Mouse (Mus musculus) limb, embryonic 11.5 days (tissue): Measurements from ENCODE around the gene Anks1. TPM values are rescaled to one million over a fixed set of nuclear protein-coding genes. Genes with fewer than 3 reads are reported as not detected.

Experiments used
- ATAC-seq: fragments of 200-750 bp; cut with Nextera tagmentation; 2 replicates; pipeline ENCODE4 v1.8.0; 2017; ENCODE audit warnings: low read depth; ENCODE audit not compliant: insufficient number of reproducible peaks, low FRiP score, low TSS enrichment
- DNase-seq: peaks from one replicate; pipeline ENCODE4 v3.0.0-alpha.2; 2015; ENCODE audit warnings: low spot score
- H3K27ac ChIP-seq: fragments of 300-500 bp; sonication (generic); replicated peaks from 2 replicates; pipeline ENCODE4 v1.5.1; 2014; ENCODE audit warnings: low read depth, mild to moderate bottlenecking, low read length
- H3K27me3 ChIP-seq: fragments of 300-500 bp; sonication (generic); 2 replicates; pipeline ENCODE4 v1.6.1; 2014; ENCODE audit warnings: mild to moderate bottlenecking, low read length, mixed read lengths; ENCODE audit not compliant: control insufficient read depth, insufficient read depth
- H3K36me3 ChIP-seq: fragments of 300-500 bp; sonication (generic); 2 replicates; pipeline ENCODE4 v1.6.1; 2014; ENCODE audit warnings: mild to moderate bottlenecking, low read length, moderate library complexity, mixed read lengths; ENCODE audit not compliant: control insufficient read depth, insufficient read depth
- H3K4me1 ChIP-seq: fragments of 300-500 bp; sonication (generic); 2 replicates; pipeline ENCODE4 v1.6.1; 2014; ENCODE audit warnings: low read length, mixed read lengths; ENCODE audit not compliant: control insufficient read depth, insufficient read depth
- H3K4me2 ChIP-seq: fragments of 300-500 bp; sonication (generic); 2 replicates; pipeline ENCODE4 v1.6.1; 2014; ENCODE audit warnings: low read depth, mild to moderate bottlenecking, moderate library complexity; ENCODE audit not compliant: severe bottlenecking
- H3K4me3 ChIP-seq: fragments of 300-500 bp; sonication (generic); 2 replicates; pipeline ENCODE4 v1.5.1; 2014; ENCODE audit warnings: low read depth, low read length
- H3K9ac ChIP-seq: fragments of 300-500 bp; sonication (generic); 2 replicates; pipeline ENCODE4 v1.6.1; 2014; ENCODE audit warnings: mild to moderate bottlenecking, low read length
- H3K9me3 ChIP-seq: fragments of 300-500 bp; sonication (generic); 2 replicates; pipeline ENCODE4 v1.6.1; 2016; ENCODE audit warnings: low read length; ENCODE audit not compliant: control insufficient read depth
- WGBS: fragments of 180-500 bp; shearing (Covaris S2); extraction: QIAGEN DNeasy Blood & Tissue Kit; methylation state at CpG from one replicate; pipeline ENCODE4 v1.1.7; 2014; 5-methylcytosine and 5-hydroxymethylcytosine counted together
- polyA plus RNA-seq: library from polyadenylated mRNA; unstranded; fragments of >200 nt; fragmentation: Nextera tagmentation; extraction: Ambion mirVana; gene quantifications from 2 replicates; pipeline ENCODE4 v1.2.1, GENCODE M21; 2014

The Anks1 gene
- polyA plus RNA-seq, 1 experiment from 2014 or later = 12.1 TPM

DNA sequence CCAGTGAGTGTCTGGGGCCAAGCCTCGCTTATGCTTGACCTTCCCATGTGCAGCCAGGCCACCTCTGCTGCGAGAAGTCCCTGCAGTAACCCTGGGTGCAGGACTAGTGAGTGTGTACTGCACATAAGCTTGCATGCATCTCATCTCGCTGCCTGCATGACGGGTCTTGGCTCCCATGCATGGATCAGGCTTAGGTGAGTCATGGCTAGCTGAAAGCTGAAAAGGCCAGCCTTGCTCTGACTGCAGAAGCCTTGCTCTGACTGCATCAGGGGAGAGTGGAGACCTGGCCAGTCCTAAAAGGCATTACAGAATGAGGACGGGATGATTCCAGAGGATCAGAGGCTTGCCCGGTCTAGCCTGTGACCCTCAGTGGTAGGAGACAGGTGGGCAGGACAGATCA is 118.1 kb downstream of the Anks1 start:
- 94% methylated on average over 6 of the region's 6 CpGs for WGBS
- peaks cover 37% of the 10 kb centered on the region for H3K4me1 ChIP-seq
- H3K36me3 ChIP-seq = no peaks in the 10 kb centered on the region; the same call in 1 of the 2 replicates
- H3K9ac ChIP-seq = no peak overlapping the region
- ATAC-seq = no peak
- H3K27ac ChIP-seq = no peak overlapping the region
- no peak overlapping the region for H3K4me3 ChIP-seq
- no peak overlapping the region for H3K4me2 ChIP-seq
- no peak for DNase-seq
- no peaks in the 10 kb centered on the region; the same call in 1 of the 2 replicates for H3K27me3 ChIP-seq
- no peaks in the 10 kb centered on the region for H3K9me3 ChIP-seq

DNA sequence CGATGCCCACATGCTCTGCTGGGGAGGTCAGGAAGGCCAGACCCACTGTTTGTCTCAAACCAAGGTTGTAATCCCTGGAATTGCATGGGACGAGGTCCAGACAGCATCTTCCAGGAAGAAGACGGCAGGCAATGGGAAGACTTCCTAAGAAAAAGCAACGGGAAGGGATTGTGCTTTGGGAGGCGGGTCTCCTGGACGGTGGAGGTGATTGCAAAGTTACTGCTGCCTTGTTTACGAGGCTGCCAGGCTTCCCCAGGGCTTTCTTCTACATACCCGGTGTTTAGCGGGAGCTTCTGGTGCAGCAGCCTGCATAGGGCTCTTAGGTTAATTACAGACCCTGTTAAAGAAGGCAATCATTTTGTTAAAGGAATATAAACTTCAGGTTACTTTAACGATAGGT is 119.1 kb downstream of the Anks1 start:
- no peak overlapping the region for H3K27ac ChIP-seq

DNA sequence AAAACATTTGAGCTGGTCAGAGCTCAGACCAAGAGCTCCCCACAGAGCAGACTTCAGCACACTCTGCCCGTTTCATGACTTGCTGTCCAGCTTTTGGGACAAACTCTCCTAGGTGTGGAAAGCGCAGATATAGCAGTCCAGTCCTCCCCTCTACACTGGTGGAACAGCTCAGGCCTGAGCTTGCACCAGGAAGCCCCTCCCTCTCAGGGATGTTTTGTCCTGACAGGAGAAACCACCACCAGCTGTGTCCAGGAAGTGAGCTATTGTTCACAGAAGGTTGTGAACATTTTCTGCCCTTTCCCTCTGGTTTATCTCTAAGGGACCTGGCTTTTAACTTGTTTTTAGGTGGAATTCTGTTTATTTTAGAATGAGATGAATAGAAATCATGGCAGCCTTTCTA is 120.2 kb downstream of the Anks1 start:
- no peaks in the 10 kb centered on the region for H3K9me3 ChIP-seq
- WGBS = 60% methylated on average over 2 of the region's 2 CpGs
- no peak overlapping the region for H3K4me2 ChIP-seq
- no peaks in the 10 kb centered on the region; the same call in 1 of the 2 replicates for H3K27me3 ChIP-seq
- peak; percentile 34 for DNase-seq
- 0 out of 2 replicates have a peak overlapping the region, but pooled peaks have one; percentile 7 for H3K9ac ChIP-seq
- H3K27ac ChIP-seq = no peak overlapping the region
- no peaks in the 10 kb centered on the region; the same call in 1 of the 2 replicates for H3K36me3 ChIP-seq
- peaks cover 30% of the 10 kb centered on the region for H3K4me1 ChIP-seq
- H3K4me3 ChIP-seq = no peak overlapping the region
- ATAC-seq = no peak

More for the DNA sequence above, 119.1 kb downstream of the Anks1 start:
- ATAC-seq (no peak), DNase-seq (peak; percentile 55)
- Histone ChIP-seq H3K9me3 (no peaks in the 10 kb centered on the region), H3K4me3 (no peak overlapping the region), H3K4me1 (peaks cover 30% of the 10 kb centered on the region), H3K9ac (no peak overlapping the region), H3K4me2 (no peak overlapping the region), H3K36me3 (no peaks in the 10 kb centered on the region; the same call in 1 of the 2 replicates), H3K27me3 (no peaks in the 10 kb centered on the region; the same call in 1 of the 2 replicates)
- WGBS = 20% methylated on average over 10 of the region's 10 CpGs

DNA sequence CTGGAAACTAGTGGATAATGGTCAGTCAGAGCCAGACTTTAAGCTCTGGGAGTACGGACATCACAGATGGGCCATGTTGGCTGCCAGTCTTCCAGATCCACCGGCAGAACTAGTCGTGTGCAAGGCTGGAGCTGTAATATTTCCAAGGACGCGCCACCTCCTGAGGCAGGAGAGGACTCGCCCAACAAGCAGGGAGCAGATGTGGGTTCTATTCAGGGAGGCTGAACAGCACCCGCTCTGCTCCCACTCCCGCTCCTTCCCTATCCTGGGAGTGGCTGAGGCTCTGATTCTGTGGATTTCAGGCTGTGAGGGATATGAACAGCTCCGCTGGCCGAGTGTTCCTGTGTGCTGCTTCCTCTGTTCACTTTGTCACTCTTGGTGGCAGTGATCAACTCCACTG is 121.3 kb downstream of the Anks1 start:
- 81% methylated on average over 10 of the region's 10 CpGs for WGBS
- Histone ChIP-seq H3K27me3 (no peaks in the 10 kb centered on the region), H3K4me2 (no peak overlapping the region), H3K27ac (no peak overlapping the region), H3K36me3 (no peaks in the 10 kb centered on the region; the same call in 1 of the 2 replicates), H3K4me3 (no peak overlapping the region), H3K9me3 (no peaks in the 10 kb centered on the region), H3K4me1 (peaks cover 27% of the 10 kb centered on the region), H3K9ac (no peak overlapping the region; the same call in 1 of the 2 replicates)
- ATAC-seq (no peak), DNase-seq (no peak)

DNA sequence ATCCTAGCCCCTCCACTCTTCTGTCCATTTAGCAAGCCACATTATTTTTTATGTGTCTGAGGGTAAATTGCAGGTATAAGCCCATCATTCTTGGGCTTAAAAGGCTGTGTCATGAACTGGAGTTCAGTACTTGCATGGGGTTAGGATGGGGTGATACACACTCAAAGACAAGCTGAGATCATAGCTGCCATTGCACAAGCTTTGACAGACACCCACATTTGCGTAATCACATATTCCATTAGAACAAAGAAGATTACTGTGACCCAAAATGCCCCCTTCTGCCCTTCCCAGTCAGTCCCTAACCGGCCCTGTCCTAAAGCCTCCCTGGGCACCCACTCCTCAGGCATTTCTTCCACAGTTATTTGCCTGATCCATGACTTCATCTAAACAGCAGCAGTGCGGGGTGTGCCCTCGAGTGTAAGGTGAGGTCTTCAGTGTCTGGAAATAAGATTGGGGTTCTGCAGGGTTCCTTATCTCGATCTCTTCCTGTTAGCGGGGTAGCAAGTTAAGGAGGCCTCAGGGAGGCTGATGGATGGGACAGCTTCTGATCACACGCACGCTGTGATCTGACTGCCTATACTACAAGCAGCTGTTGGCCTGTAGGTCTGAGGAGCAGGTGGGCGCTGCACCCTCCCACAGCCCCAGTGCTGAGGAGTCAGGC is 122.3 kb downstream of the Anks1 start:
- no peaks in the 10 kb centered on the region for H3K9me3 ChIP-seq
- H3K4me1 ChIP-seq = peaks cover 18% of the 10 kb centered on the region
- H3K9ac ChIP-seq = no peak overlapping the region
- H3K36me3 ChIP-seq = no peaks in the 10 kb centered on the region; the same call in 1 of the 2 replicates
- no peaks in the 10 kb centered on the region for H3K27me3 ChIP-seq
- H3K27ac ChIP-seq = no peak overlapping the region
- 68% methylated on average over 9 of the region's 9 CpGs for WGBS
- no peak for DNase-seq
- no peak overlapping the region for H3K4me3 ChIP-seq
- ATAC-seq = no peak
- H3K4me2 ChIP-seq = no peak overlapping the region

DNA sequence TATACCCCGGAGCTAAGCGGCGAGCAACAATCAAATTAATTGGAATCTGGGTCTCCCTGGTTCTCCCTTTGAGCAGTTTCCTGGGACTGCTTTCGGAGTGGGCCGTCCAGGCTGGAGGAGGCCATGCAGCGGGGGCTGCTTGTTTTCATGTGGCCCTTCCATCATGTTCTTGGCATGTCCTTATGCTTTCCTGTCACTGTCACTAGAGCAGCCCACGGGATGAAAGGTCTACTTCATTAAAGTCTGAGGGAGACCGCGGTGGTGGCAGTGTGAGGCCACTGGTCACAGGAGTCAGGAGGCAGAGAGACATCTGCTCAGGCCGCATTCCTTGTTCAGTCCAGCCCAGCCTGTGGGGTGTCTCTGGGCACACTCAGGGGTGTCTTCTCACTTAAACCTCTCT is 123.1 kb downstream of the Anks1 start:
- Histone ChIP-seq H3K4me1 (peaks cover 18% of the 10 kb centered on the region; the same call in 1 of the 2 replicates), H3K4me2 (no peak overlapping the region), H3K4me3 (no peak overlapping the region), H3K27ac (no peak overlapping the region), H3K27me3 (no peaks in the 10 kb centered on the region), H3K9ac (no peak overlapping the region), H3K36me3 (no peaks in the 10 kb centered on the region; the same call in 1 of the 2 replicates), H3K9me3 (no peaks in the 10 kb centered on the region)
- no peak for DNase-seq
- WGBS = 67% methylated on average over 10 of the region's 10 CpGs
- no peak for ATAC-seq

DNA sequence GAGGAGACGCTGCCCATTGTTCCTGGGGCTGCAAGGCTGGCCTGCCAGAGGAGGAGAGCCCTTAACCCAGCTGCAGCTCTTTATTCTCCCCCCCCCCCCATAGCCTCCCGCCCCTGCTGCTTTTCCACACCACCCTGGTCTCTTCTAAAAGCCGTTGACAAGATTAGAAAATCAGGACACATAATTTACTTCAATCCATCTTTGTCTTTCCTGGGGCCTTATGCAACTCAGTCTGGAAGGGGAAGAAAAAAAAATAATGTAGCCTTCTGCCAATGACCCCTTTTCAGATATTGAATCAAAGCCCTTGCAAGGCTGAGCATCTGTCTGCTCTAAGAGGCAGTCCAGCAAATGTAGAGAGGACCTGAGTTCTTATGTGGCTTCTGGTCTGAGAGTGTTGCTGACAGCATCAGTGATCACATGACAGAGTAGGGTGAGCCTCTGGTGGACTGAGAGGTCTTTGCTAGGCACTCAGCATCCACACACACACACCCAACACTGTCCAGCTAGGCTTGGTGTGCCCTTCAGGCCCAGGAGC is 124.0 kb downstream of the Anks1 start:
- no peaks in the 10 kb centered on the region for H3K9me3 ChIP-seq
- H3K9ac ChIP-seq = no peak overlapping the region
- no peak overlapping the region for H3K27ac ChIP-seq
- no peak overlapping the region for H3K4me2 ChIP-seq
- no peaks in the 10 kb centered on the region for H3K36me3 ChIP-seq
- no peak for DNase-seq
- WGBS = 32% methylated on average over 3 of the region's 3 CpGs
- H3K27me3 ChIP-seq = no peaks in the 10 kb centered on the region
- H3K4me3 ChIP-seq = no peak overlapping the region
- peaks cover 14% of the 10 kb centered on the region; the same call in 1 of the 2 replicates for H3K4me1 ChIP-seq
- no peak for ATAC-seq

DNA sequence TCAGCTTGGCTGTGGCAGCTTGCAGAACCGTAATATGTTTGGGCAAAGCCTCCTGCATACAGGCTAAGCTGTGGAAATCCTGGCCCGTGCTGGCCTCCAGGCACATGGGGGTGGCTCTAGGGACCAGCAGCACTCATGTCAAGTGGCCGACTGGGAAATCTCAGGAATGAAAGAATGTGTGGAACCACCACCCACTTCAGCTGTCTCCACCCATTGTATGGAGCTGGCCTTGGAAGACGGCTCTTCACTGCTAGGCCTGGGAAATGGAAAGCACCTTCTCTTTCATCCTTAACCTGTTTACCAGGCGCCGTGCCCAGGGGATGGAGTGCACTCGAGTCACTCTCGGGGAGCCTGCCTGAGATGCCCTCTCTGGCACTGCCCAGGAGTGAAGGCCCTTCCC is 125.9 kb downstream of the Anks1 start:
- H3K4me2 ChIP-seq = no peak overlapping the region
- 84% methylated on average over 8 of the region's 8 CpGs for WGBS
- no peak for DNase-seq
- H3K4me3 ChIP-seq = no peak overlapping the region
- H3K9me3 ChIP-seq = no peaks in the 10 kb centered on the region
- peaks cover 5% of the 10 kb centered on the region; the same call in 1 of the 2 replicates for H3K4me1 ChIP-seq
- no peak overlapping the region for H3K27ac ChIP-seq
- no peak for ATAC-seq
- H3K9ac ChIP-seq = no peak overlapping the region
- no peaks in the 10 kb centered on the region for H3K27me3 ChIP-seq
- no peaks in the 10 kb centered on the region for H3K36me3 ChIP-seq
